Mouse (Mus musculus) stomach, embryonic 15.5 days (tissue): ENCODE data around the gene 1810062G17Rik. TPM values are rescaled to one million over a fixed set of nuclear protein-coding genes. Genes with fewer than 3 reads are reported as not detected.

Experiments
- ATAC-seq: fragments of 200-750 bp; cut with Nextera tagmentation; 2 replicates; pipeline ENCODE4 v1.8.0; 2017; ENCODE audit warnings: low read depth, moderate number of reproducible peaks, moderate TSS enrichment; ENCODE audit not compliant: insufficient read depth, low FRiP score
- H3K27ac ChIP-seq: fragments of 300-500 bp; sonication (generic); 2 replicates; pipeline ENCODE4 v1.5.1; 2015; ENCODE audit warnings: mild to moderate bottlenecking, inconsistent platforms
- H3K27me3 ChIP-seq: fragments of 300-500 bp; sonication (generic); replicated peaks from 2 replicates; pipeline ENCODE4 v1.6.1; 2015; ENCODE audit warnings: inconsistent platforms
- H3K36me3 ChIP-seq: fragments of 300-500 bp; sonication (generic); 2 replicates; pipeline ENCODE4 v1.6.1; 2015; ENCODE audit warnings: inconsistent platforms
- H3K4me1 ChIP-seq: fragments of 300-500 bp; sonication (generic); 2 replicates; pipeline ENCODE4 v1.6.1; 2015; ENCODE audit warnings: inconsistent platforms
- H3K4me2 ChIP-seq: fragments of 300-500 bp; sonication (generic); 2 replicates; pipeline ENCODE4 v1.6.1; 2015; ENCODE audit warnings: mild to moderate bottlenecking, inconsistent platforms
- H3K4me3 ChIP-seq: fragments of 300-500 bp; sonication (generic); replicated peaks from 2 replicates; pipeline ENCODE4 v1.5.1; 2015; ENCODE audit warnings: inconsistent platforms
- H3K9ac ChIP-seq: fragments of 300-500 bp; sonication (generic); 2 replicates; pipeline ENCODE4 v1.6.1; 2015; ENCODE audit warnings: inconsistent platforms
- H3K9me3 ChIP-seq: fragments of 300-500 bp; sonication (generic); 2 replicates; pipeline ENCODE4 v1.6.1; 2016; ENCODE audit warnings: inconsistent platforms
- WGBS: fragments of 180-500 bp; shearing (Covaris S2); methylation state at CpG from one replicate; pipeline ENCODE4 v1.1.7; 2015; 5-methylcytosine and 5-hydroxymethylcytosine counted together
- polyA plus RNA-seq: library from polyadenylated mRNA; unstranded; fragments of >200 nt; fragmentation: Nextera tagmentation; extraction: Ambion mirVana; gene quantifications from 2 replicates; pipeline ENCODE4 v1.2.1, GENCODE M21; 2015

1810062G17Rik gene
- polyA plus RNA-seq, 1 experiment from 2014 or later: 2.2 TPM

- no peaks in the 10 kb centered on the region for H3K36me3 ChIP-seq
- no peak overlapping the region for H3K9ac ChIP-seq
- no peaks in the 10 kb centered on the region for H3K27me3 ChIP-seq
- peaks cover 18% of the 10 kb centered on the region; the same call in 1 of the 2 replicates for H3K4me1 ChIP-seq
- no peak for ATAC-seq
- no peak overlapping the region for H3K27ac ChIP-seq
- 71% methylated on average over 2 of the region's 2 CpGs for WGBS
- H3K9me3 ChIP-seq: no peaks in the 10 kb centered on the region
- no peak overlapping the region for H3K4me2 ChIP-seq
- no peak overlapping the region for H3K4me3 ChIP-seq
Measured at GRCm38 (mm10) chr3:36480486-36480885, 4.7 kb downstream of the 1810062G17Rik start.

- ATAC-seq: peak; percentile 69
- Histone ChIP-seq H3K4me1 (peaks cover 14% of the 10 kb centered on the region; the same call in 1 of the 2 replicates), H3K9ac (no peak overlapping the region), H3K4me3 (no peak overlapping the region), H3K9me3 (no peaks in the 10 kb centered on the region), H3K36me3 (no peaks in the 10 kb centered on the region), H3K27me3 (no peaks in the 10 kb centered on the region), H3K27ac (peak overlapping the region; percentile 67), H3K4me2 (peak overlapping the region; percentile 8; the same call in 1 of the 2 replicates)
- 15% methylated on average over 11 of the region's 11 CpGs for WGBS
Measured at GRCm38 (mm10) chr3:36481776-36482193, 6.0 kb downstream of the 1810062G17Rik start.

- 15% methylated on average over 9 of the region's 9 CpGs for WGBS
- Histone ChIP-seq H3K4me3 (no peak overlapping the region), H3K9ac (no peak overlapping the region), H3K36me3 (no peaks in the 10 kb centered on the region), H3K27ac (peak overlapping the region; percentile 40; the same call in 1 of the 2 replicates), H3K4me2 (peak overlapping the region; percentile 19; the same call in 1 of the 2 replicates), H3K9me3 (no peaks in the 10 kb centered on the region), H3K27me3 (no peaks in the 10 kb centered on the region), H3K4me1 (peaks cover 14% of the 10 kb centered on the region; the same call in 1 of the 2 replicates)
- peak; percentile 59 for ATAC-seq
Measured at GRCm38 (mm10) chr3:36482940-36483339, 7.2 kb downstream of the 1810062G17Rik start.

- Histone ChIP-seq H3K9me3 (no peaks in the 10 kb centered on the region), H3K27ac (no peak overlapping the region), H3K36me3 (no peaks in the 10 kb centered on the region), H3K4me3 (no peak overlapping the region), H3K27me3 (no peaks in the 10 kb centered on the region), H3K4me1 (peaks cover 14% of the 10 kb centered on the region; the same call in 1 of the 2 replicates), H3K9ac (no peak overlapping the region), H3K4me2 (no peak overlapping the region)
- no peak for ATAC-seq
- 89% methylated on average over 4 of the region's 4 CpGs for WGBS
Measured at GRCm38 (mm10) chr3:36484292-36484691, 8.6 kb downstream of the 1810062G17Rik start.

- H3K27ac ChIP-seq: no peak overlapping the region
- no peaks in the 10 kb centered on the region for H3K9me3 ChIP-seq
- H3K36me3 ChIP-seq: no peaks in the 10 kb centered on the region
- no peaks in the 10 kb centered on the region for H3K27me3 ChIP-seq
- no peak overlapping the region for H3K4me2 ChIP-seq
- H3K9ac ChIP-seq: no peak overlapping the region
- 41% methylated on average over 6 of the region's 6 CpGs for WGBS
- no peak for ATAC-seq
- H3K4me1 ChIP-seq: peaks cover 14% of the 10 kb centered on the region; the same call in 1 of the 2 replicates
- no peak overlapping the region for H3K4me3 ChIP-seq
Measured at GRCm38 (mm10) chr3:36486176-36486575, 10.4 kb downstream of the 1810062G17Rik start.

GRCm38 (mm10) chr3:36486881-36487280 is 11.1 kb downstream of the 1810062G17Rik start:
- no peaks in the 10 kb centered on the region for H3K36me3 ChIP-seq
- WGBS: 88% methylated on average over 6 of the region's 6 CpGs
- no peaks in the 10 kb centered on the region for H3K9me3 ChIP-seq
- peaks cover 10% of the 10 kb centered on the region; the same call in 1 of the 2 replicates for H3K4me1 ChIP-seq
- no peak overlapping the region for H3K27ac ChIP-seq
- no peak overlapping the region for H3K4me2 ChIP-seq
- no peak overlapping the region for H3K4me3 ChIP-seq
- no peaks in the 10 kb centered on the region for H3K27me3 ChIP-seq
- ATAC-seq: no peak
- H3K9ac ChIP-seq: no peak overlapping the region

GRCm38 (mm10) chr3:36488367-36488766 is 12.6 kb downstream of the 1810062G17Rik start:
- WGBS: 53% methylated on average over 1 of the region's 1 CpGs
- Histone ChIP-seq H3K27ac (no peak overlapping the region), H3K4me3 (no peak overlapping the region), H3K9ac (no peak overlapping the region), H3K4me2 (no peak overlapping the region), H3K27me3 (no peaks in the 10 kb centered on the region), H3K4me1 (no peaks in the 10 kb centered on the region), H3K36me3 (no peaks in the 10 kb centered on the region), H3K9me3 (no peaks in the 10 kb centered on the region)
- ATAC-seq: no peak

- Histone ChIP-seq H3K4me3 (no peak overlapping the region), H3K9me3 (no peaks in the 10 kb centered on the region), H3K4me2 (no peak overlapping the region), H3K9ac (no peak overlapping the region), H3K36me3 (no peaks in the 10 kb centered on the region), H3K27ac (no peak overlapping the region), H3K27me3 (no peaks in the 10 kb centered on the region), H3K4me1 (no peaks in the 10 kb centered on the region)
- 81% methylated on average over 6 of the region's 6 CpGs for WGBS
- ATAC-seq: no peak
Measured at GRCm38 (mm10) chr3:36488899-36489589, 13.3 kb downstream of the 1810062G17Rik start.

GRCm38 (mm10) chr3:36489590-36489910 is 13.8 kb downstream of the 1810062G17Rik start:
- H3K4me1 ChIP-seq: no peaks in the 10 kb centered on the region
- H3K36me3 ChIP-seq: no peaks in the 10 kb centered on the region
- H3K4me3 ChIP-seq: no peak overlapping the region
- ATAC-seq: no peak
- no peaks in the 10 kb centered on the region for H3K9me3 ChIP-seq
- H3K27me3 ChIP-seq: no peaks in the 10 kb centered on the region
- H3K4me2 ChIP-seq: no peak overlapping the region
- 94% methylated on average over 1 of the region's 1 CpGs for WGBS
- H3K9ac ChIP-seq: no peak overlapping the region
- no peak overlapping the region for H3K27ac ChIP-seq

GRCm38 (mm10) chr3:36491535-36491934 is 15.8 kb downstream of the 1810062G17Rik start:
- no peak for ATAC-seq

GRCm38 (mm10) chr3:36492716-36493391 is 17.1 kb downstream of the 1810062G17Rik start:
- Histone ChIP-seq H3K9ac (no peak overlapping the region), H3K27ac (no peak overlapping the region), H3K4me2 (no peak overlapping the region), H3K27me3 (no peaks in the 10 kb centered on the region), H3K4me3 (no peak overlapping the region), H3K36me3 (no peaks in the 10 kb centered on the region), H3K4me1 (no peaks in the 10 kb centered on the region), H3K9me3 (no peaks in the 10 kb centered on the region)
- ATAC-seq: no peak
- 69% methylated on average over 9 of the region's 9 CpGs for WGBS

More at GRCm38 (mm10) chr3:36491535-36491934, 15.8 kb downstream of the 1810062G17Rik start:
- Histone ChIP-seq H3K36me3 (no peaks in the 10 kb centered on the region), H3K4me2 (no peak overlapping the region), H3K9me3 (no peaks in the 10 kb centered on the region), H3K4me3 (no peak overlapping the region), H3K9ac (no peak overlapping the region), H3K27ac (no peak overlapping the region), H3K4me1 (no peaks in the 10 kb centered on the region), H3K27me3 (no peaks in the 10 kb centered on the region)
- 89% methylated on average over 5 of the region's 5 CpGs for WGBS

- no peaks in the 10 kb centered on the region for H3K9me3 ChIP-seq
- H3K9ac ChIP-seq: no peak overlapping the region
- H3K27me3 ChIP-seq: no peaks in the 10 kb centered on the region
- no peak overlapping the region for H3K4me3 ChIP-seq
- H3K27ac ChIP-seq: no peak overlapping the region
- H3K36me3 ChIP-seq: no peaks in the 10 kb centered on the region
- no peak for ATAC-seq
- H3K4me2 ChIP-seq: no peak overlapping the region
- 33% methylated on average over 6 of the region's 6 CpGs for WGBS
- no peaks in the 10 kb centered on the region for H3K4me1 ChIP-seq
Measured at GRCm38 (mm10) chr3:36493641-36494283, 18.0 kb downstream of the 1810062G17Rik start.
